Comparison of ENCODE assay signal across 8 mouse cellular contexts in the genomic region with DNA sequence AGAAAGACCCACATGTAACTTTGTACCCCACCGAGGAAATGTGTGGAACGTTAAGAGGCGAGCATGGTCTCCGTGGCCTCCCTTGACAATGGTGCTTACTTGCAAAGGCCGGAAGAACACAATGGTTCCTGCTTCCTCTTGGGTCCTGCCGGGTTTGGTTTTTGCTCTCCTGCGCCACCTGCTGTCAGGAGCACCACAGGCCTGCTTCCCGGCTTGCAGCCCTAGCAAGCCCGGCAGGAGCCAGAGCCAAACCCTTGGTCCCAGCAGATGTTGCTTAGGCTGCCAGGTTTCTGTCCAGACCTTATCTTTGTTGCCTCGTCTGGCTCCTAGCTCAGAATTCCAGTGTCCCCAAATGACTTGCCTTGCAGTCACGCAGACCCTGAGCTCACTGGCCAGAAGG.
DNase-seq lines count a peak whose midpoint lies in the region; ATAC-seq and TF ChIP-seq lines count a peak whose summit lies in the region.

No protein-coding gene starts in this region.

- TF ChIP-seq CTCF in cortical plate, adult 2 months (IDR thresholded peaks at IDR 0.05; ENCODE audit: extremely low read depth, insufficient read depth, low read length): peak; percentile 78
- TF ChIP-seq CTCF in small intestine, adult 2 months (IDR thresholded peaks at IDR 0.05; ENCODE audit: extremely low read depth, insufficient read length, insufficient replicate concordance, low read depth, low read length): peak; percentile 82

- H3K4me3 ChIP-seq in cortical plate, adult 2 months (ENCODE audit: insufficient read depth, low read length): no peak overlapping the region
- H3K4me3 ChIP-seq in midbrain, embryonic 12.5 days: no peak overlapping the region
- no peak overlapping the region for H3K4me3 ChIP-seq in small intestine, adult 2 months (ENCODE audit: low read depth, low read length)

- H3K36me3 ChIP-seq in midbrain, embryonic 12.5 days: no peaks in the 10 kb centered on the region; the same call in 1 of the 2 replicates
- H3K36me3 ChIP-seq in small intestine, adult 2 months (ENCODE audit: control insufficient read depth, insufficient read depth, low read length): no peaks in the 10 kb centered on the region

- H3K27me3 ChIP-seq in midbrain, embryonic 12.5 days: no peaks in the 10 kb centered on the region
- no peaks in the 10 kb centered on the region for H3K27me3 ChIP-seq in small intestine, adult 2 months (ENCODE audit: control insufficient read depth, insufficient read depth, low read length)

- H3K4me2 ChIP-seq in midbrain, embryonic 12.5 days (replicated peaks): no peak overlapping the region

- H3K4me1 ChIP-seq in cortical plate, adult 2 months (ENCODE audit: control insufficient read depth, insufficient read depth, low read length): 0 out of 2 replicates have a peak, but pooled peaks cover 1% of the 10 kb centered on the region
- peaks cover 18% of the 10 kb centered on the region for H3K4me1 ChIP-seq in midbrain, embryonic 12.5 days
- no peaks in the 10 kb centered on the region for H3K4me1 ChIP-seq in small intestine, adult 2 months (ENCODE audit: control insufficient read depth, insufficient read depth, insufficient read length, low read length)

- H3K9me3 ChIP-seq in midbrain, embryonic 12.5 days: no peaks in the 10 kb centered on the region

- WGBS in midbrain, embryonic 12.5 days: 6% methylated on average over 11 of the region's 11 CpGs
- WGBS in small intestine, adult 2 months: 11% methylated on average over 11 of the region's 11 CpGs

- intact Hi-C loops in gastrocnemius, postnatal 14 days (cut with DNase I; ENCODE audit: low total_unique reads): loop anchor here (5.0 kb wide), 1 partner anchor 234 kb away; no protein-coding TSS in a partner anchor
- intact Hi-C loops in left cerebral cortex, postnatal 14 days (cut with DNase I): loop anchor here (2.0 to 5.0 kb wide), 3 partner anchors 84 to 491 kb away; no protein-coding TSS in a partner anchor

- H3K27ac ChIP-seq in cortical plate, adult 2 months (ENCODE audit: insufficient read depth, low read length): no peak overlapping the region
- H3K27ac ChIP-seq in midbrain, embryonic 12.5 days (replicated peaks): peak overlapping the region; percentile 49
- no peak overlapping the region for H3K27ac ChIP-seq in small intestine, adult 2 months (ENCODE audit: insufficient read depth, low read depth, low read length)

- peak; percentile 75 for ATAC-seq in midbrain, embryonic 12.5 days (ENCODE audit: low FRiP score, low read depth)
- no peak for ATAC-seq in inflammation-experienced regulatory T-cells, adult 6 months

- no peak overlapping the region for H3K9ac ChIP-seq in midbrain, embryonic 12.5 days (replicated peaks)

- DNase-seq in adrenal gland, adult (ENCODE audit: inconsistent age in 2 of 2, low spot score in 1 of 2): peak; percentile 90 to 96
- DNase-seq in gastrocnemius, postnatal 14 days: peak; percentile 94
- peak; percentile 76 for DNase-seq in induced T-regulatory cell, adult 2 months (ENCODE audit: low read depth)
- DNase-seq in left cerebral cortex, postnatal 14 days (ENCODE audit: low spot score in 2 of 2): peak; percentile 88

- no peak for TF ChIP-seq POLR2A in cortical plate, adult 2 months (IDR thresholded peaks at IDR 0.05; ENCODE audit: extremely low read depth, insufficient read depth, low read length)
- TF ChIP-seq POLR2A in small intestine, adult 2 months (IDR thresholded peaks at IDR 0.05; ENCODE audit: low read depth, low read length): no peak
